Mouse (Mus musculus) frontal cortex, adult (tissue): ENCODE results near the gene Unc45a.

ENCODE experiments used
- ATAC-seq: cut with Nextera tagmentation; 2 replicates; pipeline ENCODE4 v1.9.2; 2017; ENCODE audit warnings: mild to moderate bottlenecking, moderate library complexity, mixed read lengths; ENCODE audit not compliant: low TSS enrichment

Unc45a gene

DNA sequence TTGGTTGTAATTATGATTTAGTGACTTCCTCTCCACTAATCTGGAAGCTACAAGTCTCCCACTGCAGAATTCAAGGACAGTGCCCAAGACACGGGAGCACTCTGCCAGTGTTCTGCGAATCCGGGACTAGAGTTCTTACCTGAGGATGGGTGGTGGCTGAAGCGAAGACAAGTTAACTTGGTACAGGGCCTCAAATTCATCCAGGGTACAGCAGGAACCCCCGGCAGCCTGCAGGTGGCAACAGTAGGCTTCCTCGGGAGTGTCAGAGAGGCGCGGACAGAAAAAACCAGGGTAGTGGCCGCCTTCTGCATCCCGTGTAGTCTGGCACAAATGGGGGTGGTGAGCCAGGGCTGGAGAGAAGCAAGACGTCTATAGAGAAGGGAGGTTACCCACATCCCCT lies at the start of gene Unc45a:
Gene Unc45a (minus strand): TSS at position 213 of the 400 bp plus-strand sequence.
- peak; percentile 60 for ATAC-seq

DNA sequence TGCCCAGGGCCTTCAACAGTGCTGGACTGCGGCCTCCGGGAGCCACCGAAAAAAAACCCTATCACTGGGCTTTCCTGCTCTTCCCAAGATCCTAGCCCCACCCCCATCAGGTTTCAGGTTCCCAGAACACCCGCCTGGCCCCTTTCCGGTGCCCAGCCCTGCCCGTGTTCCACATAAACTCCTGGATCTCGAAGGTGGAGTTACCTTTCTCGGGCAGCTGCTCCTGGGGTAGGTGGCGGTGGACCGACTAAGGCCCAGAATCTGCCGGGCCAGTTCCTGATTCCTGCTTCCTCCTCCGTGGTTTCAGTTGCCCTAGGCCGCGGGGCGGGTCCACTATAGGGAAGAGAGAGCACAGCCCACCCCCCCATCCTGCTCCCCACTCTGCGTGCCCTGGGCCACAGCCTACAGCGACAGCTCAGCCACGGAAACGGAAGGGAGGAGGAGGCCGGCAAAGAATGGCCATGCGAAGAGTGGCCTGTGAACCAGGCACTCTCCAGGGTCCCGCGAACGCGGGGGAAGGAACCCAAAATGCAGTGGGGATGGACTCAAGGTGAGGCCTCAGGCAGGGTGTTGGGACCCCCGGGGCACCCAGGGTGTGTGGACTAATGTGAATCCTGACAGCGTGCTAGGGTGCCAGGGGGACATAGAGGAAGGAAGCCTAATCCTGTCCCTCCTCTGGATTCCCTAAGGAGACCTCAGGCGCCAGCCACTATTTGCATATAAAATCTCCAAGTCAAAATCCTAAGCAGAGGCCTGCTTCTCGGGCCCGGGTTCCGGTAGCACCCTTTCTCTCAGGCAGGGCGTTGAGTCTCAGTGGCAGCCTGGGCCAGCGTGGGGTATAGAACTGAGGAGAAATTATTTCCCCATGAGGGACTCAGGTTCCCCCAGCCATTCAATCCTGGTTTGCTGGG lies 47.1 kb upstream of the Unc45a start, which contains the start of gene Fes:
Gene Fes (minus strand): TSS at position 314 of the 911 bp plus-strand sequence.
- 0 out of 2 replicates have a peak, but pooled peaks have one; percentile 11 for ATAC-seq

DNA sequence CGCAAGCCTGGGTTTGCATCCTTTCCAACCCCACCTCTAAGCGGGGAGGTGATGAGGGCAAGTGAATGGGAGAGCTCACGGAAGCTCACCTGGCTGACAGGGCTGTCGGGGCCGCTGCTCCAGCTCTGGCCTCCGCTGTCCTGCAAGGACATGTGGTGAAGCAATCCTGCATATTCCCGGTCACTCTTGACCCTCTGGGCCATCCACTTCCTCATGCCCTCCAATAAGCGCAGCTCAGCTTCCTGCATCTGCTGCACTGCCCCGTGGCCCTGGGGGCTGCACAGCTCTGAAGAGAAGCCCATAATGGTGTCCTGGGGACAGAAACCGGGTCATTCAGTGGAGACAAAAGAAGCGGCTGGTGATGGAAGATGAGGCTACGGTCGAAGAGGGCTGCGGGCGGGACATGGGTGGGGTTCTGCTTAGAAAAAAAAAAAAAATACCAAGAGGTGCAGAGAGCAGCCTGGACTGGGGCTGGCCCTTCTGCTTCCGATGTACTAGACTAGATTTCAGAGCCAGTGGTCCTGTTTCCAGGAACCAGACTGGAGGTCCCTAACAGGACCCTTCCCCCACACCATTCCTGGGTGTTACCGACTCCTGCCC lies 46.3 kb upstream of the Unc45a start:
- no peak for ATAC-seq

DNA sequence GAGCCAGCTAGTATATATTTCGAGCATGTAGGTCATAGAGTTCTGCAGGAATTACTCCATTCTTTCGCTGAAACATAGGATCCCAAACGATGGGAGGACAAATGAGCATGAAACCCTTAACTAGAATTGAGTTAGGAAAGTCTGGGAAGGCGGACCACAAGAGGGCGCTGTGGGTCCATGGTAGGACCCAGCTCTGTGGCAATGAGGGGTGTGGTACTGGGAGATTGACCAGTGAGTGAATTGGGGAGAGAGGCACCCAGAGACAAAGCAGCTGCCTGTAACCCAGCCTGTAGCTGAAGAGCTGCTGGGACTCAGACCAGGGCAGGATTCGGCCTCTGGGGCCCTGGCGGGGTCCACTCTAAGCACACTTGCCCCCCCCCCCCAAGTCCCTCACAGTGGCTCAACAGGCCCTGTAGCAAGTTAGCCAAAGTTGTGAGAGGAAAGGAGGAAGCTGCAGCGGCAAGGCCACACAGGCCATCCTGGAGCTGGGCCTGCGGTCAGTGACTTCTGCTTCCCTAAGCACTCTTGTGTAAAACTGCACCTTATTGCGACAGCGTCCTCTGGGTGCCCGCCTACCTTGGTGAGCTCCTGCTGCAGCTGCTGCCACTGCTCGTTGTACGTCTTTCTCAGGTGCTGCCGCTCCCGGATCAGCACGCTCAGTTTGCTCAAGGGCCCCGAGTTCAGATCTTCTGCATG lies 45.6 kb upstream of the Unc45a start:
- ATAC-seq = peak; percentile 81

DNA sequence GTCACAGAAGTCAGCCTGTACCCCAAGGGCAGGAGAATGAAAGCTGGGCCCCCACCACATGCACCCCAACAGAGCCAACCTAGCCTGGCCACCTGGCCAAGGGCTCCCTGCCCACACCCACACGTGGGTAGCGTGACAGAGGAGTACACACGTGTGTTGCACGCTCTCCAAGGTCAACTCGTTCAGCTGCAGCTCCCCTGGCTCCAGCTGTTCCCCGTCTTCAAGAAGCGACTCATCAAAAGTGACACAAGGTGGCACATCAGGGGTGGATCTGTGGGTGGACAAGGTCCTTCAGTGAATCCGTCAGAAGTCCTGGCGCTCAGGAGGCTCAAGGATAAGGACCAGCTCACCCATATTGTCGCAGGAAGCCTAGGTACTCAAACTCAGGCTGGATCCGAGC lies 42.1 kb upstream of the Unc45a start:
- no peak for ATAC-seq

DNA sequence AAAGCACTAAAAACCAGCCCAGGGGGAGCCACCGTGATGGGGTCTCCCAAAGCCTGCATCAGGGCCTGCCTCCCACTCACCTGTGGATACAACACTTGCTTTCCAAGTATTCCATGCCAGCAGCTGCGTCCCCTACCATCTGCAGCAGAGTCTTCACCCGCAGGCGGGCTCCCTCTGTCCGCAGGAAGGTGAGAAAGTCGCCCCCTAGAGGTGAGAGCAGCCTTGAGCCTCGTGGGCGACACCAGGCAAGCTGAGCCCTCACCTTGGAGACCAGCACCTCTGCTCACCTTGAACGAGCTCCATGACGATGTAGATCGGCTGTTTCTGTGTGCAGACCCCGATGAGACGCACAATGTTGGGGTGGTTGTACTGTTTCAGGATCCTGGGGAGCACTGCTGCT lies 38.7 kb upstream of the Unc45a start:
- no peak for ATAC-seq

DNA sequence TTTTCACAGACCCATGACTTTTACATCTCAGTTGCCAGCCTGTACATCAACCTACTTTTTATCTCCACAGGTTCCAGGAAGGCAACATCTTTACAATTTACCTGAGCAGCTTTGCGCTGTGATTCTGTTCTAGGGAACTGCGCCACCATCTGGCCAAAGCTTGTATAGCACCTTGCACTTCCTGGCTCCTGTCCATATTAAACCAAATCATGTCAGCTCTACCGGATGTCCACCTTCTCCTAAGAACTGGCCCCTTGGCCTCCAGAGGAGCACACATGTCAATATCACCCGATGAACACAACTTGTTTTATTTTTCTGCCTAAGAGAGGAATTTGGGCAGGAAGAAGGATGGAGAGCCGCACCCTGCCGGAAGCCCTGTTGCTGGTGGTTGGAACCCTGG lies 36.7 kb upstream of the Unc45a start:
- ATAC-seq = no peak

DNA sequence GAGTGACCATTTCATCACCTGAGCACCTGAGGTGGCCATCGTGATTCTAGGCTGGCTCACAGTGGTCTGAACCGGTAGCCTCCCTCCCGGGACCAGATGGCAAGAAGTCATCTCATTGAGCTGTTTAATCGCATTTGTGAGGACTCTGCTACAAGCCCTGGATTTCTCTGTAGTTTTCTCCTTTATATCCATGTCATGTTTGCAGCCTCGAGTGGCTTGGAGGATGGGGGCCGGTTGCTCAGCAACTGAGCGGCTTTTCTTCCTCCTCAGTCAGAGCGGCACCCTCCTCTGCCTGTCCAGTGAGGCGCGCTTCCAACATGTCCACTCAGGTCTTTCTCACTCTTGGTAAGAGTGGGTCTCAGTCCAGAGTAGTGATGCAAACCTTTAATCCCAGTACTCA lies 35.4 kb upstream of the Unc45a start:
- 0 out of 2 replicates have a peak, but pooled peaks have one; percentile 13 for ATAC-seq

DNA sequence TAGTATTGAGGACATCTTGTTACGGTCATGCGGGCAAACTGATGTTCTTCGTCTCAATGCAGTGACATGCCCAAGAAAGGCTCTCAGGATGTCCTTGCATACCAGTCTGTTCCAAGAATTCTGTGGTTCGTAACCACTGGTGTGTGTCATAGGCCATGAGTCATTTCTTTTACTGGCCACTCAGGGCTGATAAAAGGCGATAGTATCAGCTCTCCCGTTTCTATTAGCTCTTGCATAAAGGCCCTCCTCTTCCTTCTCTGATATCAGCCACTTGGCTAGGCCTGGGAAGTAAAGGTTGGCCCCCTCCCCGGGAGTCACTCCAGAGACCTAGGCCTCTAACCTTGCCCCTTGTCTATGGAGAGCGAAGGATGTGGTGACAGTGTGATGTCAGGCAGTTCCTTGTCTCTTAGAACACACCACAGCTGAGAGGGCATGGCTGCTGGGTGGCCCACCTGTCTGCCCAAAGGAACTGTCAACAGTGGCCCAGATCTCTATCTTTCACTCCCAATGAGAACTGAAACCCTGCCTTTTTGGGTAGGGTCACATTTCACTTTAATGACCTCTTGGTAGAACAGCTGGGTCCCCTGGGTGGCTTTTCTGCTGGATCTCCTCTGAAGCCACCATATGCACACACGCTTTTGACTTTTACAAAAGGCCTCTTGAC lies 34.7 kb upstream of the Unc45a start:
- no peak for ATAC-seq

DNA sequence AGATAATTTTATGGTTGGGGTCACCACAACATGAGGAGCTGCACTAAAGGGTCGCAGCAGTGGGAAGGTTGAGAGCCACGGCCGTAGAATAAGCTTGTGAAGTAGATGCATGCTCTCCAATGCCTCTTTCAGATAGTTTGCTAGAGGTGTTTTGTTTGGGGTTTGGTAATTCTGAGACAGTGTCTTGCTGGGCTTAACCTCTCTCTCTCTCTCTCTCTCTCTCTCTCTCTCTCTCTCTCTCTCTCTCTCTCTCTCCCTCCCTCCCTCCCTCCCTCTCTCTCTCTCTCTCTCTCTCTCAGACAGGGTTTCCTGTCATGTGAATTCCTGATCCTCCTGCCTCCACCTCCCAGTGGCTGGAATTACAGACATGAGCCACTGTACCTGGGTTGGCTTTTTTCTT lies 33.9 kb upstream of the Unc45a start:
- no peak for ATAC-seq

DNA sequence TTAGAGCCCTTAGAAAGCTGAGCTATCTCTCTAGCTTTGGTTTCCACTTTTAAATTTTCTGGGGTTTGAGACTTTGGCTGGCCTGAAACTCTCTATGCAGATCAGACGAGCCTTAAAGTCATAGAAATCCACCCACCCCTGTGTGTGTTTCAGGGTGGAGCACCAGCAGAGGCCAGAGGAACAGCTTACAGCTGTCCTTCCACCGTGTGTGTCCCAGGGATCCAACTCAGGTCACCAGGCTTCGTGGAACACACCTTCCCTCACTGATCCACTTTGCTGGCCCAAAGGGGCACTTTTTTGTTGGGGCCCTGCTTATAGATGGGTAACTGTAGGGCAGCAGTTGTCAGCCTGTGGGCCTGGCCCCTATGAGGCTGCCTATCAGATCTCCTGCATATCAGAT lies 33.5 kb upstream of the Unc45a start:
- no peak for ATAC-seq

DNA sequence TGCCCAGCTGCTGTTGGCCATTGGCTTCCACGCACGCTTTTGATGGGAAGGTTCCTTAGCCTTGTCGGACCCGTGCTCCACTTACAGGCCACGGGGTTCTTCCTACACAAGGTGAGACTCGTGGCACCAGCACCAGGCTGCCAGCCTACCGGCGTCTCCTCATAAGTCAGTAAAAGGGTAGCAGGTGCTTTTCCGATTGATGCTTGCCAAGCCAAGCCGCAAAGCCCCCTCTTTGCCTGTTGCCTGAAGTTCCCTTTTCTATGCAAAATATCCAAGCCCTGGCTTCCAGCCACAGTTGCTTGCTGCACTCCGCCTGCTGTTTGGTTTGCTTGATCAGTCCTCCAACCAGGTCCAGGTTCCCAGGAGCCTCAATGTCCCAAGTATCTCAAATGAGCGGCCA lies 33.0 kb upstream of the Unc45a start:
- ATAC-seq = no peak

DNA sequence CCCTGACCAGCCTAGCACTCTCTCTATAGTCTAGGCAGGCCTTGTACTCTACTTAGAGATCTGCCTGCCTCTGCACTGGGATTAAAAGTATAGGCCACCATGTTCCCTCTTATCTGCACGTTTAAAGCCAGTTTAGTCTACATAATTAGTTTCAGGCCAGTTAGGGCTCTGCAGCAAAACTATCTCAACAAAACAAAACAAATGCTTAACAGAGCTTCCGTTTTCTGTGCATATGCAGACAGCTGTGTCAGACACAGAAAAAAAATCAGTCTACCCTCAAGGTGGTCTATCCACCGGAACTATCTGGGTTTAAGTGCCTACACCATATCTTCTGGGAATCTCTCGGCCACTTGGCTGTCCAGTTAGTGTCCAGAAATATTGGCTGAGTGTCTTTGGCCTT lies 32.5 kb upstream of the Unc45a start:
- ATAC-seq = no peak

DNA sequence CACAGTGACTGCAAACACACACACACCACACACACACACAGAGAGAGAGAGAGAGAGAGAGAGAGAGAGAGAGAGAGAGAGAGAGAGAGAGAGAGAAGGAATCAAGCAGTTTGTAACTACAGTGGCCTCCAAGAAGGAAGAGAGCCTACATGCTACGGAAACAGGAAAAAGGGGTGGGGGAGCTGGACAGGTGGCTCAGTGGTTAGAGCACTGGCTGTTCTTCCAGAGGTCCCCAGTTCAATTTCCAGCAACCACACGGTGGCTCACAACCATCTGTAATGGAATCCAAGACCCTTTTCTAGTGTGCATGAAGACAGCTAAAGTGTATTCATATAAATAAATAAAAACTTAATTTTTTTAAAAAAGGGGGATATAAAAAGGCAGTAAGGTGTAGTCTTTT lies 31.9 kb upstream of the Unc45a start:
- ATAC-seq = no peak

DNA sequence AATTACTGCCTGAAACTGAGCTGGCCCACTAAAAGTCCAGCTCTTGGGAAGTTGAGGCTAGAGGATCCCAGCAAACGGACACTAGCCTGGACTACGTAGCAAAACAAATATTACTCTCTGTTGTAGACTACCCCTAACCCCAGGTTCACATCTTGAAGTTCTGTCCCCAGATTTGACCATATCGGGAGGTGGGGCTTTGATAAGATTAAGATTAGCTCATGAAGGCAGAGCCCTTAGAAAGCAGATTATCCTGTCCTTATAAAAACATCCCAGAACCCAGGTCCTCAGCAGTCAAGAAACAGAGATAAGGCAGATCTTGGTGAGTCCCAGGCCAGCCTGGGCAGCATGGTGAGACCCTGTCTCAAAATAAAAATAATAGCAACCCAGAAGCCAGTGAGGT lies 31.4 kb upstream of the Unc45a start:
- ATAC-seq = no peak

DNA sequence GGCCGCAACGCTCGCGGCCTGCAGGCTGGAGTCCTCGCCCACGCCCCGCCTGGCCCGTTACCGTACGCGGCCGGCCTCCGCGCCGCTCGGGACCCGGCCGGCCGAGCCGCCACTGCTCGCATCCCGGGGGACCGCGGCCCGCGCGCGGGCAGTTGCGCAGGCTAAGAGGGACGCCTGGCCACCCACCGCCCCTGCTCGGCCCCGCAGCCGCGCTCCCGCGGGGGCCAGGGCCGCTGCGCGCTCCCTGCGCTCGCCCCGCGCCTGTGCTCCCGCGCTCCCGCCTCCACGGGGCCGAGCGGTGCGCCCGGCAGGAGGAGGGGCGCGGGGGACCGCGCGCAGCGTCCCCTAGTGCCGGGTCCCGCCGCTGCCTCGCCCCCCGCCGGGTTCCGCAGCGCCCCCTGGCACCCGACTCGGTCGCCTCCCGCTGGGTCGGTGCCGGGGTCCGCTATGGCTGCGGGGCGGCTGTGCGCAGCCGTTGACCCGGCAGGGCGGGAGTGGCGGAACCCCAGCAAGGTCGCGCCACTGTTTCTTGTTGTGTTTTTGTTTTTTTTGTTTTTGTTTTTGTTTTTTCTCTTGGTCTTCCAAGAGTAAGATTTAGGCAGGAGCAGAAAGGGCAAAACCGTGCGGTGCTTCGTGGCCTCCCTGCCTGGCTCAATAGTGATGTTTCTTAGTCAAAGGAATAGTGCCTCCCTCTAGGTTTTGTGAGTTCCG lies 30.4 kb upstream of the Unc45a start, which contains the start of gene Man2a2:
Gene Man2a2 (minus strand): TSS at position 335 of the 711 bp plus-strand sequence.
- ATAC-seq = peak; percentile 51

DNA sequence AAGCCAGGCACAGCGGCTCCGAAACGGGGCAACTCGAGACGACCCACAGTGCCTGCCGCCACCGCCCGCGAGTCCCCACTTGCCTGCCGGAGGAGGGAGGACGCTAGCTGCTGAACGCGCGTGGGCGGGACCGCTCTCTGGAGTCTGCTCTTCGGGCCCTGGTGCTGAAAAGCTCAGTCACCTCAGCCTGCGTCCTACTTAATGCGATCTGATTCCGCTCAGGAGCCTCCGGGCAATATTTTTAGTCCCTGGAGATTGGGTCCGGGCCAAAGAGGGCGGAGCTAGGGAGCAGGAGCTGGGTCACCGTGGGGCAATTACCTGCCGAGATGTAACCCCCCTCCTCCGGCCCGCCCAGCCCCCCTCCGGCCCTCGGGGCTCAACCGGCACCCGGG lies 29.8 kb upstream of the Unc45a start:
- peak; percentile 64 for ATAC-seq

DNA sequence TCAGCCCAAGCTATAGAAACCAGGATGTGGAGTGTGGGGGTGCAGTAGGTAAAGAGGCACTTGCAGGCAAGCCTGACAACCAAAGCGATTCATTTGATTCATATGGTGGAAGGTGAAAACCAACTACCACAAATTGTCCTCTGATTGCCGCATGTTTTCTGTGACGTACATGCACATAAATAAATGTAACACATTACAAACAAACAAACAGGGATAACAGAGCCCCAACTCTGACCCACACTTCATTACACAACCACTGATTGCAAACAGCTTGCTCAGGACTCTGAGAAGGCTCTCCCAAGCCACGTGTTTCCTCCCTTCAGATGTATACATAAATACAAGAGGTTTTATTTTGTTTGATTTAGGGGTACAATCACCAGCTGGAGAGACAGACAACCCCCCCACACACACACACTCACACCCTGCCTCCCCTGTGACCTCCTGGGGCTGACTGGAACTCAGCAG lies 29.2 kb upstream of the Unc45a start:
- 0 out of 2 replicates have a peak, but pooled peaks have one; percentile 2 for ATAC-seq

DNA sequence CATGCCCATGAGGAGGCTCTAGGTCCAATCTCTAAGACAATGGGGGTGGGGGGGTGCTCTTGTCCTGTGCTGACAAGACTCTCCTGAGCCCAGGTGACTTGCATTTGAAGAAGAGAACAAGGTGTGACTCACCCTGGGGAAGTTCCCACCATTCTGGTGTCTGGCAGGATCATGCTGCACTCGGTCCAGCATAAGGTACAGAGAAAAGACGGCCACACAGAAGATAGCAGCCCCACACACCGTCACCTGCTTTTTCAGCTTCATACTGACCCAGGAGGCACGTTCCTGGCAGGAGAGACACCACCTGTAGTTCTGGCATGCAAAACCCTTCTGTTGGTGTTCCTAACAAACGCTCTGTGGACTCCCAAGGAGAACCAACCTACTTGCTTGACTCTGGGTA lies 28.7 kb upstream of the Unc45a start:
- no peak for ATAC-seq

DNA sequence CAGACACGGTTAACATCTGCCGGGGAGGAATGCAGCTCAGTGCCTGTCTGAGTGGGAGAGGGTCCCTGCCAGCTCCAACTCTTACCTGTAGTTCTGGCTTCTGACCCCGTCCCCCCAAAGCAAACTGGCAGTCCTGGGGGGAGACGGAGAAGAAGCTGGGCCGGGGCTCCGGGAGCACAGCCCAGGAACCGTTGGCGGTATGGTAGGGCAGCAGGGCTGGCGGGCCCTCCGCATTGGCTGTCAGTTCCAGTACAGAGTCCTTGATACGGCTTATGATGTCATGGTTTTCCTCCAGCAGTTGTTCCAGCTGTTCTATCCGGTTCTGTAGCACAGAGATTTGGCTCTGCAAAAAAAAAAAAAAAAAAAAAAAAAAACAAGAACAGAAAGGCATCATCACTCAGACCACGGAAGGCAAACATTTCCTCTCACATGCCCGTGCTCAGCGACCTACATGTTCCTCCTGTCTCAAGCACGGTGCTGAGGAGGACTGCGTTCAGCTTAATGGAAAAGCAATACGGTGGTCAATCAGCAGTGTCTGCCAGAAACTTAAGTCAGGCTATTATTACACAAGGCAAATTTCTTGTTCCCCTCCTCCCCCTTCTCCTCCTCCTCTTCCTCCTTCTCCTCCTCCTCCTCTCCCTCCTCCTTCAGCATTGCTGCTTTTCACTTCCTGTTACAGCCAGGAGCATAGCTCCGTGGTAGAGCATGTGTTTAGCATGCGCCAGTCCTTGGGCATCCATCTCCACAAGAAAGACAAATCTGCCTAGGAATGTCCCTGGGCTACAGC lies 28.0 kb upstream of the Unc45a start:
- no peak for ATAC-seq
